Mouse (Mus musculus) liver, embryonic 14.5 days (tissue): ENCODE measurements around the gene Cdh11. TPM values are rescaled to one million over a fixed set of nuclear protein-coding genes. Genes with fewer than 3 reads are reported as not detected.
"Not testable (repeated sequence)": the region's sequence is repeated elsewhere in the genome, so short reads cannot be mapped to it uniquely, and the experiment has no call there.

ENCODE experiments used
- ATAC-seq: fragments of 200-750 bp; cut with Nextera tagmentation; 2 replicates; pipeline ENCODE4 v1.8.0; 2017; ENCODE audit warnings: moderate number of reproducible peaks, mild to moderate bottlenecking, moderate library complexity; ENCODE audit not compliant: insufficient read depth
- DNase-seq, 3 experiments: peaks; one replicate each; pipeline ENCODE4 v3.0.0-alpha.2; 2012 to 2013; ENCODE audit warnings: low read depth in 3 of 3, low spot score in 3 of 3
- H3K27ac ChIP-seq: fragments of 300-500 bp; sonication (generic); 2 replicates; pipeline ENCODE4 v1.5.1; 2014; ENCODE audit warnings: moderate library complexity, mild to moderate bottlenecking, control low read depth, inconsistent platforms
- H3K27me3 ChIP-seq: fragments of 300-500 bp; sonication (generic); 2 replicates; pipeline ENCODE4 v1.6.1; 2014; ENCODE audit warnings: mild to moderate bottlenecking, low read length, moderate library complexity; ENCODE audit not compliant: control insufficient read depth, insufficient read depth
- H3K36me3 ChIP-seq: fragments of 300-500 bp; sonication (generic); replicated peaks from 2 replicates; pipeline ENCODE4 v1.6.1; 2014; ENCODE audit warnings: low read depth; ENCODE audit not compliant: control insufficient read depth, insufficient read depth
- H3K4me1 ChIP-seq, 2 experiments: fragments of 200-500 bp in 1 of 2; fragments of 300-500 bp in 1 of 2; sonication (generic) in 1 of 2; replicated peaks; 2 replicates each; pipeline ENCODE4 v1.6.1; 2012 to 2014; ENCODE audit warnings: antibody characterized with exemption in 1 of 2, inconsistent platforms in 1 of 2, low read length in 1 of 2; ENCODE audit not compliant: control insufficient read depth in 2 of 2, insufficient read depth in 2 of 2
- H3K4me2 ChIP-seq: fragments of 300-500 bp; sonication (generic); 2 replicates; pipeline ENCODE4 v1.6.1; 2014; ENCODE audit warnings: low read depth, mild to moderate bottlenecking, control low read depth, moderate library complexity
- H3K4me3 ChIP-seq, 2 experiments: fragments of 200-500 bp in 1 of 2; fragments of 300-500 bp in 1 of 2; sonication (generic) in 1 of 2; 2 replicates each; pipeline ENCODE4 v1.5.1; 2012 to 2014; ENCODE audit warnings: low read depth in 2 of 2, low read length in 2 of 2, mild to moderate bottlenecking in 2 of 2, control low read depth in 1 of 2, inconsistent platforms in 1 of 2, moderate library complexity in 1 of 2; ENCODE audit not compliant: insufficient read depth in 1 of 2
- H3K9ac ChIP-seq: fragments of 300-500 bp; sonication (generic); replicated peaks from 2 replicates; pipeline ENCODE4 v1.6.1; 2014; ENCODE audit warnings: mild to moderate bottlenecking, control low read depth, moderate library complexity
- H3K9me3 ChIP-seq: fragments of 300-500 bp; sonication (generic); 2 replicates; pipeline ENCODE4 v1.6.1; 2016; ENCODE audit warnings: low read length, mixed read lengths; ENCODE audit not compliant: control insufficient read depth
- CTCF ChIP-seq: IDR thresholded peaks from 2 replicates; pipeline ENCODE4 v1.5.1; 2016; ENCODE audit warnings: antibody characterized with exemption, low read depth, control low read depth
- EP300 ChIP-seq: IDR thresholded peaks from 2 replicates; pipeline ENCODE4 v1.6.1; 2016; ENCODE audit warnings: antibody characterized with exemption, low read depth
- WGBS: fragments of 180-500 bp; shearing (Covaris S2); extraction: QIAGEN DNeasy Blood & Tissue Kit; methylation state at CpG from one replicate; pipeline ENCODE4 v1.1.7; 2014; ENCODE audit not compliant: insufficient replicate concordance; 5-methylcytosine and 5-hydroxymethylcytosine counted together
- polyA plus RNA-seq, 2 experiments: library from polyadenylated mRNA; depleted of rRNA in 1 of 2; stranded (reverse) in 1 of 2; unstranded in 1 of 2; fragments of >200 nt; fragmentation: Nextera tagmentation in 1 of 2; extraction: Ambion mirVana in 1 of 2; gene quantifications; 2 replicates each; pipeline versions ENCODE4 v1.2.1 to v1.2.3; 2012 to 2014

Gene Cdh11
- polyA plus RNA-seq, 2 experiments: 1.3 to 2.4 TPM

DNA sequence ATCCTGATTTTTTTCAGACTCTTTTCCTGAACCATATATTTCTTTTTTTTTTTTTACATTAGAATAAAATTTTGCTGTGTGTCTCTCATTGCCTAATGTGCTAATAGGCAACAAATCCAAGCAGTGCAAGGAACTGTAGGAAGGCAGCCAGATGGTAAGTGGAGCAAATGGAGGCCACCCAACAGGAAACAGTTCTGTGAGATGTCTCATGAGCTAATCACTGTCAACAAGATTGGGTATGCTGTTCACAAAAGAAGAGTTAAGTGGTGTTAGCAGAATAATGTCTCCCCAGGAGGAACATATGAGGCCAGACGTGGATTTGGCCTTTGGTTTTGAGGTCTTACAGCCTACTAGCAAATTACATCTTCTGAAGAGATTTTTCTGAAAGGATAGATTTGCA, 92.0 kb downstream of the Cdh11 start:
- no peak overlapping the region for H3K4me2 ChIP-seq
- TF ChIP-seq CTCF (no peak), EP300 (no peak)
- H3K4me3 ChIP-seq: no peak overlapping the region
- ATAC-seq: no peak
- H3K9me3 ChIP-seq: no peaks in the 10 kb centered on the region
- WGBS: 31% methylated on average over 1 of the region's 1 CpGs
- no peaks in the 10 kb centered on the region for H3K36me3 ChIP-seq
- no peak for DNase-seq
- no peaks in the 10 kb centered on the region for H3K27me3 ChIP-seq
- H3K27ac ChIP-seq: no peak overlapping the region
- no peaks in the 10 kb centered on the region for H3K4me1 ChIP-seq
- H3K9ac ChIP-seq: no peak overlapping the region

DNA sequence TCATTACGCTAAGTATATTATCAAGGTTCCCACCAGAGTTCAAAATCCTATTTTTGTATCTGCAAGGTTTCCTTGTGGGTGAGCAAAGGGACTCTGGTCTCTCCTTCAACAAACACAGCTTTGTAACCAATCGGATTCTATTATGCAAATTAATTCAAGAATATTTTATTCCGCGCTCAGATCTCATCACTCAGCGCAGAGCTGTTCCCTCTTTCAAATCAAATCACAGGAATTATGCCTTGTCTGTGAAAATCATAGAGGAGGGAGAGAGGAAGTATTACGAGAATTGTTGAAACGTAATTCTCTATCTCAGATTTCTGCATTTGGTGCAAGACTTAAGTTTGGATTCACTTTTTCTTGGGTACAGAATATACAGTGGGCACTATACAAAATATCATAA, 100.0 kb downstream of the Cdh11 start:
- not testable (repeated sequence) for H3K4me3 ChIP-seq, H3K27ac ChIP-seq, H3K36me3 ChIP-seq, H3K9me3 ChIP-seq, H3K4me1 ChIP-seq, H3K9ac ChIP-seq, H3K27me3 ChIP-seq, ATAC-seq, H3K4me2 ChIP-seq, DNase-seq
- 75% methylated on average over 7 of the region's 7 CpGs for WGBS

DNA sequence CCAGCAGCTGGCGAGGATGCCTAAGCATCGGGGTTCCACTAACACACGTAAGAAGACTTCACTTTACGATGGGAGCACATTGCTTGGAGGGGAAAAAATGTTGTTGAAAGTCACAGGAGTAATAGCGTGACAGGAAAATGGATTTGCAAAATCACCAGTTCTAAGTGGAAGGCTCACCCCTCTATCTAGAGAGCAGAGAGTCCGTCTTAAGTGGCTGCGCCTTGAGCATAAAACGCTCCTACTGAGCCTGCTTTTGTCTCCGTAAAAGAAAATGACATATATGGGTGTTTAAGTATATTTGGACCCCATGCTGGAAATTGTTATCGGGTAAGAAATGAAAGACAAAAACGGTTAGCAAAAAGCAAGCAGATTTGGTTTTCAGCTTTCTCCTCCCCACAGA, 100.4 kb downstream of the Cdh11 start:
- 73% methylated on average over 11 of the region's 11 CpGs for WGBS
- H3K9me3 ChIP-seq: no peaks in the 10 kb centered on the region
- no peaks in the 10 kb centered on the region for H3K36me3 ChIP-seq

DNA sequence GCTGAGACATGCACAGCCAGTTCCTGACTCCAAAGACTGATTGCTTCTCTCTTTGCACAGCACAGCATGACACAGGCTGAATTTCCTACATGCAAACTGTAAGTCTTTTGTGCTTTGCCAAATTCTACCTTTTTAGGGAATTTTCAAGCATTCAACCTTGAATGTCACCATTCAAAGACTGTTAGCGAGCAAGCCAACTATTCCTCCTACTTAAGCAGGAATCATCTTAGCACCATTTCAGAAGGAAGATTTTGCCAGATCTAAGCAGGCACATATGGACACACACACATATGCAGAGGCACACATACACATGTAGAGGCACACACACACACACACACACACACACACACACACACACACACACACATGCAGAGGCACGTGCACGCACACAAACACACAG, 108.3 kb downstream of the Cdh11 start:
- no peak overlapping the region for H3K4me2 ChIP-seq
- ATAC-seq: no peak

More for the DNA sequence above, 100.4 kb downstream of the Cdh11 start:
- Histone ChIP-seq H3K9ac (no peak overlapping the region), H3K4me1 (no peaks in the 10 kb centered on the region), H3K27me3 (no peaks in the 10 kb centered on the region), H3K4me2 (no peak overlapping the region), H3K4me3 (no peak overlapping the region), H3K27ac (no peak overlapping the region)
- TF ChIP-seq CTCF (no peak), EP300 (no peak)
- DNase-seq: no peak
- no peak for ATAC-seq

DNA sequence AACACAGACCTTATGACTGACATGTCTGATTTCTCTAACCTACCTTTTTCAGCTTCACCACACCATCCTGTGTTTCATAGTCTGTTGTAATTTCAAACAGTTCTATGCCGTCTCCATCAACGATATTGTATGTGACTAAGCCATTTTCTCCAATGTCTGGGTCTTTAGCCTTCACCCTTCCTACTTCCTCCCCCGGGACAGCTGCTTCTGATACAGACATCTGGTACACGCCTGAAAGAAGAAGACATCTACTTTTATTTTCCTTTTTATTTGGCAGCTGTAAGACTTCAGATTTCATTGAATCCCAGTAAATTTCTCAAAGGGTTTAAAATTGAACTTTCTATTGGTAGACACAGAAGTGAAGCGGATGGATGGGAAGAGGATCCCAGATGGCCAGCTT, 120.9 kb downstream of the Cdh11 start:
- not testable (repeated sequence) for DNase-seq, ATAC-seq
- 57% methylated on average over 5 of the region's 5 CpGs for WGBS

More for the DNA sequence above, 108.3 kb downstream of the Cdh11 start:
- H3K9ac ChIP-seq: no peak overlapping the region
- H3K36me3 ChIP-seq: no peaks in the 10 kb centered on the region
- H3K4me3 ChIP-seq: no peak overlapping the region
- TF ChIP-seq EP300: no peak
- no peak for TF ChIP-seq CTCF
- H3K4me1 ChIP-seq: no peaks in the 10 kb centered on the region
- no peak for DNase-seq
- H3K27me3 ChIP-seq: no peaks in the 10 kb centered on the region
- WGBS: 71% methylated on average over 3 of the region's 3 CpGs
- H3K9me3 ChIP-seq: no peaks in the 10 kb centered on the region
- H3K27ac ChIP-seq: no peak overlapping the region

DNA sequence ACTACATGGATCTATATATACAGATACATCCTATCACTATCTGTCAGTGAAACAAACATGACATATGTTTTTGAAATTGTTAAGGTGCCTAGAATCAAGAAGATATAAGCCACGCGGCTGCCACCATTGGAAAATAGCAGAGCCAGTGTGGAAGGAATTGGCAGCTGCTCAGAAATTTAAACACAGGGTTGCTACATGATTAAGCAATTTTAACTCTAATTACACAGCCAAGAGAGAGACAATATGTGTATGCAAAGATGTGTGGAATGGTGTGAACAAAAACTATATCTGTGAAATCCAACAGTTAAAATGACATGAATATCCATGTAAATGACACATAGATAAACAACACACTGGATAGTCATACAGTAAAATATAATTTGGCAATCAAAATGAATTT, 128.9 kb downstream of the Cdh11 start:
- no peak overlapping the region for H3K9ac ChIP-seq
- H3K4me1 ChIP-seq: no peaks in the 10 kb centered on the region
- WGBS: 63% methylated on average over 2 of the region's 2 CpGs
- H3K27ac ChIP-seq: no peak overlapping the region
- H3K36me3 ChIP-seq: no peaks in the 10 kb centered on the region
- DNase-seq (no peak), ATAC-seq (no peak)
- TF ChIP-seq CTCF (no peak), EP300 (no peak)
- H3K27me3 ChIP-seq: no peaks in the 10 kb centered on the region
- H3K4me2 ChIP-seq: no peak overlapping the region
- H3K4me3 ChIP-seq: no peak overlapping the region
- H3K9me3 ChIP-seq: no peaks in the 10 kb centered on the region

More for the DNA sequence above, 120.9 kb downstream of the Cdh11 start:
- not testable (repeated sequence) for H3K27ac ChIP-seq, H3K4me3 ChIP-seq, H3K9ac ChIP-seq, H3K4me1 ChIP-seq, H3K27me3 ChIP-seq, H3K4me2 ChIP-seq, H3K36me3 ChIP-seq, H3K9me3 ChIP-seq
